39 mouse cellular contexts compared by ENCODE assay signal in the genomic region with DNA sequence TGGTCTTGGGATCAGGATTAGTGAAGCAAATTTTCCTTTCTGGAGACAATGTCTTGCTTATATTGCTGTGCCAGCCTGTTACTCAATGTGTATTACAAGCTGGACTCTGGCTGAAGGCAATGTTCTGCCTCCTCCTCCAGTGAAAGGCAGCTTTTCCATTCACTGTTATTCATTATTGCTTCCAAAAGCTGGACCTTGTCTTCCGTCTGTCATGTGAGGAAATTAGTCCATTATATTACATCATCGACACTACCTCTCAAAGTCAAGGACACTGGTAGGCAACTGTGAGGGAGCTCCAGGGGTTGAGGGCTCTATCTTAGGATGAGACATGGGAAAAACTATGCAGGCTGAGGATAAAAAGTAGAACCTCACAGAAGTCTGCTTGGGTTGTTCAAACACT. TPM values are rescaled to one million over a fixed set of nuclear protein-coding genes. Genes with fewer than 3 reads are reported as not detected.
"Had no signal": no experiment of that assay in that cellular context is flagged by ENCODE, and none has a peak within 500 bp of the region (broad histone marks: within the 10 kb centered on the region; RNA-seq: fewer than 3 reads in every experiment).

No protein-coding gene starts in this region.

- H3K4me1 ChIP-seq: limb, embryonic 13.5 days; limb, embryonic 15.5 days; liver, embryonic 13.5 days; liver, embryonic 15.5 days had no signal

- H3K27me3 ChIP-seq: heart, embryonic 12.5 days; hindbrain, embryonic 12.5 days; limb, embryonic 13.5 days; limb, embryonic 15.5 days; liver, embryonic 13.5 days; liver, embryonic 15.5 days had no signal

- DNase-seq: forebrain, postnatal 0 days; gastrocnemius, postnatal 14 days; gastrocnemius, postnatal 36 days; heart, postnatal 10 days; heart, postnatal 4 days; kidney, adult 11 months; kidney, adult 2 months; kidney, postnatal 14 days; kidney, postnatal 36 days; layer of hippocampus, adult 9-11 months; layer of hippocampus, postnatal 36 days; left cerebral cortex, postnatal 4 days; liver, embryonic 13.5 days had no signal

- H3K36me3 ChIP-seq: heart, embryonic 10.5 days; heart, embryonic 12.5 days; hindbrain, embryonic 10.5 days; hindbrain, embryonic 12.5 days; limb, embryonic 13.5 days; limb, embryonic 15.5 days; liver, embryonic 13.5 days; liver, embryonic 15.5 days had no signal

- H3K9ac ChIP-seq: forebrain, postnatal 0 days; heart, embryonic 12.5 days; hindbrain, embryonic 12.5 days; hindbrain, embryonic 14.5 days; limb, embryonic 13.5 days; limb, embryonic 15.5 days; liver, embryonic 13.5 days; liver, embryonic 15.5 days had no signal

- H3K4me3 ChIP-seq: heart, embryonic 10.5 days; heart, embryonic 12.5 days; hindbrain, embryonic 10.5 days; hindbrain, embryonic 12.5 days; limb, embryonic 13.5 days; limb, embryonic 15.5 days; liver, embryonic 13.5 days; liver, embryonic 15.5 days had no signal

- H3K27ac ChIP-seq: heart, embryonic 10.5 days; hindbrain, embryonic 10.5 days; hindbrain, embryonic 12.5 days; hindbrain, embryonic 14.5 days; limb, embryonic 13.5 days; limb, embryonic 15.5 days; liver, embryonic 13.5 days; liver, embryonic 15.5 days had no signal

RNA-seq across cellular contexts. Expression of gene Cd244a, which starts 2.6 kb away (rescaled TPM):
- total RNA-seq: forebrain, postnatal 0 days; gastrocnemius, postnatal 14 days; gastrocnemius, postnatal 36 days; layer of hippocampus, adult 18-20 months; layer of hippocampus, postnatal 14 days; layer of hippocampus, postnatal 36 days; left cerebral cortex, postnatal 10 days; left cerebral cortex, postnatal 25 days had no signal
- polyA plus RNA-seq: forebrain, postnatal 0 days; heart, embryonic 12.5 days; heart, embryonic 14.5 days; hindbrain, embryonic 10.5 days; hindbrain, embryonic 14.5 days; hindbrain, embryonic 16.5 days; kidney, embryonic 14.5 days; limb, embryonic 11.5 days had no signal

RNA-seq across cellular contexts. Expression of gene Itln1, which starts 21.3 kb away (rescaled TPM):
- total RNA-seq: forebrain, postnatal 0 days; gastrocnemius, adult 18-20 months; gastrocnemius, adult 8-10 months; gastrocnemius, postnatal 14 days; gastrocnemius, postnatal 36 days; granulocyte monocyte progenitor cell, adult 5-6 weeks; heart, adult 8-10 months; heart, postnatal 10 days; heart, postnatal 25 days; heart, postnatal 4 days; layer of hippocampus, adult 18-20 months; layer of hippocampus, adult 8-10 months; layer of hippocampus, postnatal 14 days; layer of hippocampus, postnatal 36 days; left cerebral cortex, adult 18-20 months; left cerebral cortex, adult 8-10 months; left cerebral cortex, postnatal 10 days; left cerebral cortex, postnatal 25 days; left cerebral cortex, postnatal 4 days had no signal
- polyA plus RNA-seq: forebrain, postnatal 0 days; heart, embryonic 10.5 days; heart, embryonic 12.5 days; heart, embryonic 14.5 days; hindbrain, embryonic 10.5 days; hindbrain, embryonic 12.5 days; hindbrain, embryonic 14.5 days; hindbrain, embryonic 16.5 days; intestine, embryonic 14.5 days; kidney, adult 2 months; kidney, embryonic 14.5 days; kidney, embryonic 16.5 days; limb, embryonic 11.5 days; limb, embryonic 13.5 days; limb, embryonic 15.5 days; liver, embryonic 13.5 days; liver, embryonic 15.5 days had no signal

RNA-seq across cellular contexts. Expression of gene Ly9, which starts 50.8 kb away (rescaled TPM):
- total RNA-seq: forebrain, postnatal 0 days; layer of hippocampus, postnatal 14 days; layer of hippocampus, postnatal 36 days; left cerebral cortex, adult 18-20 months; left cerebral cortex, postnatal 10 days; left cerebral cortex, postnatal 25 days had no signal
- polyA plus RNA-seq: heart, embryonic 10.5 days; heart, embryonic 14.5 days; hindbrain, embryonic 12.5 days; hindbrain, embryonic 14.5 days; kidney, embryonic 14.5 days; limb, embryonic 11.5 days had no signal
